7 mouse cellular contexts compared by ENCODE assay signal in genomic region chr9:118693256-118693655, GRCm38 (mm10).
DNase-seq lines count a peak whose midpoint lies in the region; ATAC-seq lines count a peak whose summit lies in the region.

No protein-coding gene starts in this region.

- peak; percentile 91 to 94 for DNase-seq in cerebellum, postnatal 10 days
- peak; percentile 66 to 79 for DNase-seq in heart, adult 9 months (ENCODE audit: low spot score in 2 of 2)
- DNase-seq in left cerebral cortex, postnatal 14 days (ENCODE audit: low spot score in 2 of 2) = peak; percentile 50 to 89
- no peak for DNase-seq in MN1 (ENCODE audit: low spot score)

- peak; percentile 59; the same call in 1 of the 2 replicates for ATAC-seq in cerebellum, adult (ENCODE audit: insufficient number of reproducible peaks, low FRiP score, low TSS enrichment)
- ATAC-seq in erythroblast, adult 5-6 weeks (replicated peaks; ENCODE audit: low FRiP score, poor library complexity, severe bottlenecking) = no peak
- ATAC-seq in megakaryocyte-erythroid progenitor cell, adult 5-6 weeks (replicated peaks; ENCODE audit: low FRiP score, low TSS enrichment, poor library complexity, severe bottlenecking) = no peak

- intact Hi-C loops in left cerebral cortex, postnatal 14 days (cut with DNase I) = loop anchor here (5.0 kb wide), 1 partner anchor 179 kb away; no protein-coding TSS in a partner anchor
